Comparison of ENCODE assay signal across 8 mouse cellular contexts in genomic region chr2:6220141-6220805, GRCm38 (mm10). TPM values are rescaled to one million over a fixed set of nuclear protein-coding genes. Genes with fewer than 3 reads are reported as not detected.
A peak's percentile ranks its signal among the peaks of the same experiment; 100 is the strongest.
DNase-seq lines count a peak whose midpoint lies in the region; ATAC-seq and TF ChIP-seq lines count a peak whose summit lies in the region.

No protein-coding gene starts in this region.

- H3K4me3 ChIP-seq in forebrain, postnatal 0 days (ENCODE audit: low read depth, low read length) = no peak overlapping the region
- no peak overlapping the region for H3K4me3 ChIP-seq in hindbrain, embryonic 16.5 days (ENCODE audit: low read length)

- no peaks in the 10 kb centered on the region for H3K9me3 ChIP-seq in forebrain, postnatal 0 days (ENCODE audit: low read length)
- H3K9me3 ChIP-seq in hindbrain, embryonic 16.5 days (ENCODE audit: control insufficient read depth, low read length) = peaks cover 2% of the 10 kb centered on the region; the same call in 1 of the 2 replicates

- no peaks in the 10 kb centered on the region for H3K4me1 ChIP-seq in forebrain, postnatal 0 days (ENCODE audit: insufficient read depth)
- H3K4me1 ChIP-seq in hindbrain, embryonic 16.5 days (ENCODE audit: control insufficient read depth, insufficient read depth, low read depth, low read length) = no peaks in the 10 kb centered on the region

- H3K36me3 ChIP-seq in forebrain, postnatal 0 days (ENCODE audit: insufficient read depth) = no peaks in the 10 kb centered on the region
- H3K36me3 ChIP-seq in hindbrain, embryonic 16.5 days (ENCODE audit: control insufficient read depth, insufficient read depth, low read length) = no peaks in the 10 kb centered on the region

- no peak overlapping the region for H3K27ac ChIP-seq in forebrain, postnatal 0 days (ENCODE audit: low read depth, low read length)
- H3K27ac ChIP-seq in hindbrain, embryonic 16.5 days (ENCODE audit: low read depth, low read length) = no peak overlapping the region

- H3K27me3 ChIP-seq in forebrain, postnatal 0 days (ENCODE audit: insufficient read depth, low read length) = no peaks in the 10 kb centered on the region
- H3K27me3 ChIP-seq in hindbrain, embryonic 16.5 days (replicated peaks; ENCODE audit: control insufficient read depth, insufficient read depth, low read length) = no peaks in the 10 kb centered on the region

- H3K4me2 ChIP-seq in forebrain, postnatal 0 days (ENCODE audit: low read depth) = no peak overlapping the region
- H3K4me2 ChIP-seq in hindbrain, embryonic 16.5 days (ENCODE audit: low read length) = no peak overlapping the region

- 11% methylated on average over 4 of the region's 4 CpGs for WGBS in forebrain, postnatal 0 days
- WGBS in hindbrain, embryonic 16.5 days = 12% methylated on average over 4 of the region's 4 CpGs

- TF ChIP-seq CTCF in forebrain, postnatal 0 days (IDR thresholded peaks at IDR 0.05; ENCODE audit: low read depth) = peak; percentile 96

- peak; percentile 95 for ATAC-seq in forebrain, postnatal 0 days
- ATAC-seq in hindbrain, embryonic 16.5 days = peak; percentile 86

- peak; percentile 83 for DNase-seq in MEL-GATA-1-ER (ENCODE audit: extremely low read depth, low read depth)
- DNase-seq in cerebellum, adult 11-12 months = peak; percentile 65
- DNase-seq in forebrain, postnatal 0 days = peak; percentile 88
- peak; percentile 67 to 69 for DNase-seq in layer of hippocampus, postnatal 36 days
- peak; percentile 93 for DNase-seq in lung, postnatal 36 days
- peak; percentile 90 for DNase-seq in right cerebral cortex, adult 2 months (ENCODE audit: low spot score in 2 of 2)
- peak; percentile 42 for DNase-seq in urinary bladder, postnatal 10 days (ENCODE audit: low spot score)

- no peak overlapping the region for H3K9ac ChIP-seq in forebrain, postnatal 0 days
- no peak overlapping the region for H3K9ac ChIP-seq in hindbrain, embryonic 16.5 days (ENCODE audit: low read depth, low read length)

RNA-seq across cellular contexts. Expression of gene Echdc3, which starts 7.4 kb away (rescaled TPM):
- 1.5 TPM in 2 replicates for total RNA-seq in forebrain, postnatal 0 days (2014; rRNA removed)
- 0.96 and 1.5 TPM in 2 replicates for polyA plus RNA-seq in forebrain, postnatal 0 days (2015; fragmentation: Nextera tagmentation; extraction: Ambion mirVana)
- polyA plus RNA-seq in hindbrain, embryonic 16.5 days (2015; fragmentation: Nextera tagmentation; extraction: Ambion mirVana) = 1.9 TPM in 2 replicates
- total RNA-seq in layer of hippocampus, postnatal 36 days (2021) = under 1 TPM; 0.62 to 0.78 TPM

Comparison
In these comparisons a context has a peak if more than half of its experiments do, and no peak if none do; other contexts are left out.
1. DNase-seq: peak in every context shown above with its lines; median percentile 93 in lung, postnatal 36 days; 90 in right cerebral cortex, adult 2 months; 88 in forebrain, postnatal 0 days; 83 in MEL-GATA-1-ER; 68 in layer of hippocampus, postnatal 36 days; 65 in cerebellum, adult 11-12 months; 42 in urinary bladder, postnatal 10 days.